Mouse (Mus musculus): ENCODE results near the gene Fam53b. TPM values are rescaled to one million over a fixed set of nuclear protein-coding genes. Genes with fewer than 3 reads are reported as not detected.
A peak's percentile ranks its signal among the peaks of the same experiment; 100 is the strongest.

Fam53b gene
- polyA plus RNA-seq, 1 experiment, result 51.4 TPM

- peak overlapping the region; percentile 76 for H3K27ac ChIP-seq (ENCODE audit: control insufficient read depth, insufficient read depth, low read depth, low read length, poor library complexity)
- peaks cover 3% of the 10 kb centered on the region; the same call in 1 of the 2 replicates for H3K4me1 ChIP-seq (ENCODE audit: control insufficient read depth, insufficient read depth, low read length)
- no peak overlapping the region for H3K4me3 ChIP-seq (replicated peaks; ENCODE audit: control insufficient read depth, low read depth, low read length)
- 62% methylated on average over 4 of the region's 4 CpGs for WGBS
- TF ChIP-seq CTCF (IDR thresholded peaks at IDR 0.05; ENCODE audit: control insufficient read depth, insufficient read depth, low read length) (no peak), POLR2A (IDR thresholded peaks at IDR 0.05; ENCODE audit: borderline replicate concordance, control insufficient read depth, low read depth, low read length) (no peak)
These were observed 114.5 kb downstream of the Fam53b start for GRCm38 (mm10) chr7:132699165-132699564.

- no peak overlapping the region for H3K4me3 ChIP-seq (replicated peaks; ENCODE audit: control insufficient read depth, low read depth, low read length)
- peaks cover 3% of the 10 kb centered on the region; the same call in 1 of the 2 replicates for H3K4me1 ChIP-seq (ENCODE audit: control insufficient read depth, insufficient read depth, low read length)
- WGBS, result 45% methylated on average over 4 of the region's 4 CpGs
- TF ChIP-seq POLR2A (IDR thresholded peaks at IDR 0.05; ENCODE audit: borderline replicate concordance, control insufficient read depth, low read depth, low read length) (no peak), CTCF (IDR thresholded peaks at IDR 0.05; ENCODE audit: control insufficient read depth, insufficient read depth, low read length) (no peak)
- peak overlapping the region; percentile 76 for H3K27ac ChIP-seq (ENCODE audit: control insufficient read depth, insufficient read depth, low read depth, low read length, poor library complexity)
These were observed 114.9 kb downstream of the Fam53b start for GRCm38 (mm10) chr7:132698737-132699136.

GRCm38 (mm10) chr7:132697258-132697796 lies 116.4 kb downstream of the Fam53b start:
- peaks cover 3% of the 10 kb centered on the region; the same call in 1 of the 2 replicates for H3K4me1 ChIP-seq (ENCODE audit: control insufficient read depth, insufficient read depth, low read length)
- peak overlapping the region; percentile 86 for H3K27ac ChIP-seq (ENCODE audit: control insufficient read depth, insufficient read depth, low read depth, low read length, poor library complexity)
- no peak for TF ChIP-seq CTCF (IDR thresholded peaks at IDR 0.05; ENCODE audit: control insufficient read depth, insufficient read depth, low read length)
- TF ChIP-seq POLR2A (IDR thresholded peaks at IDR 0.05; ENCODE audit: borderline replicate concordance, control insufficient read depth, low read depth, low read length), result no peak
- H3K4me3 ChIP-seq (replicated peaks; ENCODE audit: control insufficient read depth, low read depth, low read length), result no peak overlapping the region
- WGBS, result 76% methylated on average over 8 of the region's 8 CpGs

GRCm38 (mm10) chr7:132693561-132693960 lies 120.1 kb downstream of the Fam53b start:
- WGBS, result 74% methylated on average over 2 of the region's 2 CpGs
- TF ChIP-seq CTCF (IDR thresholded peaks at IDR 0.05; ENCODE audit: control insufficient read depth, insufficient read depth, low read length) (no peak), POLR2A (IDR thresholded peaks at IDR 0.05; ENCODE audit: borderline replicate concordance, control insufficient read depth, low read depth, low read length) (no peak)

DNA sequence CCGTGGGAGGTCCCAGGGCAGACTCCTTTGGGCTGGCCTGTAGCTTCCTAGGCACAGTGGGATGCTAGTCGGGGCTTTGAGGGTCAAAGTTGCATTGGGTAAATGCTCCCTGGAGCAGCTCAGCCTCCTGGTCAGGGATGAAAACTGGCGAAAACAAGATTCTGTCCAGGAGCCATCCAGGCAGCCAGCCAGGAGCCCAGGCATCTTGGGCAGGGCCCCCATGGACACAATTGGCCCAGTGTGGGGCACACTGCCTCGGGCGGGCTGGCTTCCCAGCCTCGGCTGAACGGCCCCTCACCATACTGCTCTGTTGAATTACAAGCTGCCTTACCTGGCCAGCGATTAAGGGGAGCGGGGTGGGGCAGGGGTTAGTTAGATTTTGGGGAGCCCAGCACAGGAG lies 121.0 kb downstream of the Fam53b start:
- no peak for TF ChIP-seq POLR2A (IDR thresholded peaks at IDR 0.05; ENCODE audit: borderline replicate concordance, control insufficient read depth, low read depth, low read length)
- TF ChIP-seq CTCF (IDR thresholded peaks at IDR 0.05; ENCODE audit: control insufficient read depth, insufficient read depth, low read length), result no peak
- Histone ChIP-seq H3K4me1 (ENCODE audit: control insufficient read depth, insufficient read depth, low read length) (peaks cover 12% of the 10 kb centered on the region; the same call in 1 of the 2 replicates), H3K27ac (ENCODE audit: control insufficient read depth, insufficient read depth, low read depth, low read length, poor library complexity) (no peak overlapping the region; the same call in 1 of the 2 replicates), H3K4me3 (replicated peaks; ENCODE audit: control insufficient read depth, low read depth, low read length) (no peak overlapping the region)
- WGBS, result 88% methylated on average over 9 of the region's 9 CpGs

More at GRCm38 (mm10) chr7:132693561-132693960, 120.1 kb downstream of the Fam53b start:
- H3K27ac ChIP-seq (ENCODE audit: control insufficient read depth, insufficient read depth, low read depth, low read length, poor library complexity), result no peak overlapping the region
- H3K4me1 ChIP-seq (ENCODE audit: control insufficient read depth, insufficient read depth, low read length), result peaks cover 7% of the 10 kb centered on the region; the same call in 1 of the 2 replicates
- no peak overlapping the region for H3K4me3 ChIP-seq (replicated peaks; ENCODE audit: control insufficient read depth, low read depth, low read length)

DNA sequence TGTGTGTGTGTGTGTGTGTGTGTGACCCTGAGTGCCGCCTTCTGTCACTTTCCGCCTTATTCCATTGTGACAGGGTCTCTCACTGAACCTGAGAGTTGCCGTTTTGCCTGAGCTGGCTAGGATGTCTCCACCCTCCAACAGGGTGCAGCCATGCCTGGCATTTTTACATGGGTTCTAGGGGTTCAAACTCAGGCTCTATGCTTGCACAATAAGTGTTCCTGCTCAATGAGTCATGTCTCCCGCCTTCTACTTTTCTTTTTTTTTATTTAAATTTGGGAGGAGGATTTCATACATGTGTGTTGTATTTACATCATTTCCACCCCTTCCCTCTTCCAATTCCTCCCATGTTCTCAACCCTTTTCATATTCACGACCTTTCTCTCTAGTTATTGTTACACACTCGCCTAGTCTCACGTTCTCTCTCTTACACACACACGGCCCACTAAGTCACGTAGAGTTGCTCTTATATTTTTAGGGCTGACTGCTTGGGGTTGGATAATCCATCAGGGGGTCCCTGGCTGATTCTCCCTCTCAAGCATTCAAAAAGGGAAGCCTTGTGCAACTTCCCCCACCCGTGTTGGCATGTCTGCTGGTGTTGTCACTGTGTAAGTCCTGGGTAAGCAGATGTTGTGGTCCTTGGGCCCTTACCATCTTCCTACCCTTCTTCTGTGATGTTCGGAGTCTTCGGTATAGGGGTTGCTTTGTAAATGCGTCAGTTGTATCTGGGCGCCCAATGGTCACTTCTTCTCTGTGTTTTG lies 122.8 kb downstream of the Fam53b start:
- WGBS, result 56% methylated on average over 14 of the region's 14 CpGs
- Histone ChIP-seq H3K4me3 (replicated peaks; ENCODE audit: control insufficient read depth, low read depth, low read length) (no peak overlapping the region), H3K27ac (ENCODE audit: control insufficient read depth, insufficient read depth, low read depth, low read length, poor library complexity) (peak overlapping the region; percentile 61), H3K4me1 (ENCODE audit: control insufficient read depth, insufficient read depth, low read length) (peaks cover 21% of the 10 kb centered on the region; the same call in 1 of the 2 replicates)
- TF ChIP-seq POLR2A (IDR thresholded peaks at IDR 0.05; ENCODE audit: borderline replicate concordance, control insufficient read depth, low read depth, low read length), result no peak
- TF ChIP-seq CTCF (IDR thresholded peaks at IDR 0.05; ENCODE audit: control insufficient read depth, insufficient read depth, low read length), result no peak

DNA sequence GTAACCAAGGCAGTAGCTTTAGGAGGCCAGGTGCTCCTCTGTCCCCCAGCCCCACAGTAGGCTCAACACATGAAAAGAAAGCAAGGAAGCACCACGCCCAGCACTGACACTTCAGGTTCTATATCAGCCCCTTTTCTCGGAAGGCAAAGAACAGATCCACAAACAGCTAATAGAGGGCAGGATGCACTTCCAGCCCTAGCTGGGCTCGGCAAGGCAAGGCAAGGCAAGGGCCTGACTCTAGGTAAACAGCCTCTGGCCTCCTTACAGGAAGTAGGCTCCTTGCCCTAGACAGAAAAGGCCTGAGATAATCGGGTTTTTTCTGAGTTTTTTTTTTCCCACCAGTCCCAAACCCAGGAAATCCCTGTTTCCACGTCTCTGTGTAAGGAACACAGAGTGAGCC lies 124.0 kb downstream of the Fam53b start:
- H3K27ac ChIP-seq (ENCODE audit: control insufficient read depth, insufficient read depth, low read depth, low read length, poor library complexity), result no peak overlapping the region
- 47% methylated on average over 5 of the region's 5 CpGs for WGBS
- no peak overlapping the region for H3K4me3 ChIP-seq (replicated peaks; ENCODE audit: control insufficient read depth, low read depth, low read length)
- TF ChIP-seq CTCF (IDR thresholded peaks at IDR 0.05; ENCODE audit: control insufficient read depth, insufficient read depth, low read length) (no peak), POLR2A (IDR thresholded peaks at IDR 0.05; ENCODE audit: borderline replicate concordance, control insufficient read depth, low read depth, low read length) (no peak)
- H3K4me1 ChIP-seq (ENCODE audit: control insufficient read depth, insufficient read depth, low read length), result peaks cover 23% of the 10 kb centered on the region; the same call in 1 of the 2 replicates

DNA sequence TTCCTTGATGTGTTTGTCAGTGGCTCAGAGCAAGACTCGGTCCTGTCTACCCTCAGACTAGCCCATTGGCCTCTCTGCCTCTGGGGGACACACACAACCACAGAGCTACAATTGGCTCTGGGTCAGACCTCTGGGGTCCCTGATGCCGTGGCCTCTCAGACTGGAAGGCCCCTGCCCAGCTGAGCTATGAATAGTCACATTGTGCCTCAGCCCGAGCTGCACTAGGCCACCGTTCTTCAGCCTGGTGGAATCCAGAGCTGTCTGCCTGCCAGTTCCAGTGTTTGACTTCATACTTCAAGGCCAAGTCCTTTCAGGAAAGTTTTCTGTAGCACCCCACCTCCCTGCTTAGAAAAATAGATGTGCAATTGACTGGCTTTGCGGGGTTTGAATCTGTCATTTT lies 125.0 kb downstream of the Fam53b start:
- peaks cover 24% of the 10 kb centered on the region; the same call in 1 of the 2 replicates for H3K4me1 ChIP-seq (ENCODE audit: control insufficient read depth, insufficient read depth, low read length)
- TF ChIP-seq POLR2A (IDR thresholded peaks at IDR 0.05; ENCODE audit: borderline replicate concordance, control insufficient read depth, low read depth, low read length) (no peak), CTCF (IDR thresholded peaks at IDR 0.05; ENCODE audit: control insufficient read depth, insufficient read depth, low read length) (no peak)
- WGBS, result 75% methylated on average over 5 of the region's 5 CpGs
- H3K27ac ChIP-seq (ENCODE audit: control insufficient read depth, insufficient read depth, low read depth, low read length, poor library complexity), result peak overlapping the region; percentile 21; the same call in 1 of the 2 replicates
- H3K4me3 ChIP-seq (replicated peaks; ENCODE audit: control insufficient read depth, low read depth, low read length), result no peak overlapping the region
